Mouse (Mus musculus) ovary, adult 18-20 months (tissue): Measurements from ENCODE around the gene Gm4871.

Experiments
- DNase-seq: peaks from one replicate; pipeline ENCODE4 v3.0.0; 2022; ENCODE audit warnings: low spot score, mixed read lengths

The Gm4871 gene

DNA sequence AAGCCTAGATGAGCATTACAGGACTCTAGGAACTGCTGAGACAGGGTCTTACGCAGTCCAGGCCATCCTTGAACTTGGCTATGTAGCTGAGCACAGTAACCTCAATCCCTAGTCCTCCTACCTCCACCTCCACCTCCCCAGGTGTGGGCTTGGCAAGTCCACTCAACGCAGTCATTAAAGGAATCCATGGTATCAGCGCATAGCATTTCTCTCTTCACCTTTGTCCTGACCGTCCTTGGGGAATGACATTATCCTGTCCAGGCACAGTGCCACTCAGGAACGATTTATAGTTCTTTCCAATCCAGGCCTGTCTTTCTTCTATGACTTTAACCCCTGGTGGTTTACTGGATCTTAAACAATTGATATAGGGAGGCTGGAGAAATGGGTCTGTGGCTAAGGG lies 42.1 kb downstream of the Gm4871 start:
- no peak for DNase-seq

DNA sequence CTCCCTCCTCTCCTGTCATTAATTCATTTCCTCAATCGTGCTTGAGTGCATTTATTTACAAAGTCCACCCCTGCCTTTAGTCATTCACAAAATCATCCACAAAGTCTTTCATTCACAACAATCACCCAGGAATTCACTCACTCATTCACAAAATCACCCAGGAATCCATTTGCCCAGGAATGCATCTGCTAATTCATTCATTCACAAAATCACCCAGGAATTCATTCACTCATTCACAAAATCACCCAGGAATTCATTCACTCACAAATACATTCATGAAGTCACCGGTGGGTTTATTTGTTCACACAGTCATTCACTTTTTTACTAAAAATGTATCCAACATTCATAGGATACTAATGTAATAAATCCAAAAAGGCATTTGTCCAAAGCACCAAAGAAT lies 42.5 kb downstream of the Gm4871 start:
- DNase-seq: no peak

DNA sequence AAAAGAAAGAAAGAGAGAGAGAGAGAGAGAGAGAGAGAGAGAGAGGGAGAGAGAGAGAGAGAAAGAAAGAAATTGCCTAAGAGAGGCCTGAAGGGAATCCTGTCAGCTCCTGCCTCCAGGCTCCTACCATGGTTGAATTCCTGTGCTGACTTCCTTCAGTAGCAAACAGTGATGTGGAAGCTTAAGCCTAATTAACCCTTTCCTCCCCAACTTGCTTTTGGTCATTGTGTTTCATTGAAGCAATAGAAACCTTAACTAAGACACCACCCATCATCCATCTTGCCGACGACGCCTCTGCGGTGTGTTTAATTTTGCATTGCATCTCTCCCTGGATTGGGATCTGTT lies 43.5 kb downstream of the Gm4871 start:
- DNase-seq: no peak

DNA sequence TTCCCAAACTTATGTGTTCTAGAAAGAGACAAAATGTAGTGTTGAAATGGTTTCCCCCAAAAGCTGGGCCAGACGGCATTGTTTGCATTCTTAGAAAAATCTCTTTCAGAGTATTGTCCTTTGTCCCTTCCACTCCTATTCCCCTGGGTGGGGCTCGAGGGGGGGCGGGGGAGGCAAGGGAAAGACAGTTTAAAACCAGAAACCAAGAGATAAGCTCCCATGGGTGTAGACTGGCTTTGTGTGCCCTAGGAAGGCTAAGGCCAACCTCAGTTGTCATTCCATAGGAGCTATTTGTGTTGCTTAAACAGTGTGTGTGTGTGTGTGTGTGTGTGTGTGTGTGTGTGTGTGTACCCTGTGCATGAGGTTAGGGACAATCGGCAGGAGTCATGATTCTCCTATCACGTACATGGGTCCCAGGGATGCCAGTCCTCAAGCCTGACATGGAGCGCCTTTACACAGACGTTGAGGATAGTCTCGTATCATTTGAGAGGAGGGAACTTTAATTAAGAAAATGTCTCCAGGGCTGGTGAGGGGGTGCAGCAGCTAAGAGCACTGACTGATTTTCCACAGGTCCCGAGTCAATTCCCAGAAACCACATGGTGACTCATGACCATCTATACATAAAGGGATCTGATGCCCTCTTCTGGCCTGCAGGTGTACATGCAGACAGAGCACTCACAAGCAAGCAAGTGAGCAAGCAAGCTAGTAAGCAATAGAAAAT lies 44.1 kb downstream of the Gm4871 start:
- no peak for DNase-seq

DNA sequence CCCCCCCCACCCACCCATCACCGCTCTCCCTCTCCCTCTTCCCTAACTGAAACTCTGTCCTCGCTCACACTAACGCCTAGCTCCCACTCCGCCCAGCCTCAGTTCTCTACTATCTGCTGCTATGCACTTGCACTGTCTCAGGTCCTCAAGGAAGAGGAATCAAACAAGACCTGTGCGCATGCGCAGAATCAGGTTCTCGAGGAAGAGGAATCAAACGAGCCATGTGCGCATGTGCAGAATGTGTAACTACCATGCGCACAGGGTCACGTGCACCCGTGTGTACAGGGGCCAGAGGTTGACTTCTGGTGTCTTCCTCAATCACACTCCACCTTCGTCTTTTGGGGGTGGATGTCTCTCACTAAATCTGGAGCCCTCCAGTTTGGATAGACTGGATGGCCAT lies 45.0 kb downstream of the Gm4871 start:
- no peak for DNase-seq

DNA sequence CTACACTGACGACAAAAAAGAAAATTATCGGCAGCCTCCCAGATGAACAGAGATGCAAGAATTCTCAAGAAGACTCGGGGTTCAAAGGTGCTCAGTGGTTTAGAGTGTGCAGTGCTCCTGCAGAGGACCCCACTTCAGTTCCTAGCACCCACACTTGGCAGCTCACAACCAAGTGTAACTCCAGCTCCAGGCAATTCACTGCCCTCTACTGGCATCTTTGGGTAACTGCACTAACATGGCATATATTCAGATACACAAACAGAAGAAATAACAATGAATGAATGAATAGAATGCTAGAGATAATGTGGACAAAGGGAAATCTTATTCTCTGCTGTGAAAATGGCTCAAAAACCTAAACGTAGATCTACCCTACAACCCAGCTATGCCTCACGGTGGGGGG lies 47.7 kb downstream of the Gm4871 start:
- no peak for DNase-seq

DNA sequence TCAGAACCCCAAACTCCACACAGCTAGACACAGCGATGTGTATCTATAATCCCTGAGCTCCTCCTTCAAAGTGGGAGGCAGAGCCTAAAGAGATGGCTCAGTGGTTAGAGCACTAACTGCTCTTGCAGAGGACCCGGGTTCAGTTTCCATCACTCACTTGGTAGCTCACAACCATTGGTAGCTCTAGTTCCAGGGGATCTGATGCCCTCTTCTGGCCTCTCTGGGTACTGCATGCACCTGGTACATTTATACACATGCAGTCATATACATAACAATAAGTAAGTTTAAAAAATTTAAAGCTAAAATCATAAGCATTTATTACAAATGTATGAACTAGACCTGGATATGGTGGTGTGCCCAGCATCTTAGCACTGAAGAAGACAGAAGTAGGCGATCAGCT lies 49.3 kb downstream of the Gm4871 start:
- no peak for DNase-seq
